Mouse (Mus musculus): Measurements from ENCODE around the gene Mest. TPM values are rescaled to one million over a fixed set of nuclear protein-coding genes. Genes with fewer than 3 reads are reported as not detected.
A peak's percentile ranks its signal among the peaks of the same experiment; 100 is the strongest.

Gene Mest
- total RNA-seq, 2 experiments from 2014 or later, result 149 to 191 TPM

DNA sequence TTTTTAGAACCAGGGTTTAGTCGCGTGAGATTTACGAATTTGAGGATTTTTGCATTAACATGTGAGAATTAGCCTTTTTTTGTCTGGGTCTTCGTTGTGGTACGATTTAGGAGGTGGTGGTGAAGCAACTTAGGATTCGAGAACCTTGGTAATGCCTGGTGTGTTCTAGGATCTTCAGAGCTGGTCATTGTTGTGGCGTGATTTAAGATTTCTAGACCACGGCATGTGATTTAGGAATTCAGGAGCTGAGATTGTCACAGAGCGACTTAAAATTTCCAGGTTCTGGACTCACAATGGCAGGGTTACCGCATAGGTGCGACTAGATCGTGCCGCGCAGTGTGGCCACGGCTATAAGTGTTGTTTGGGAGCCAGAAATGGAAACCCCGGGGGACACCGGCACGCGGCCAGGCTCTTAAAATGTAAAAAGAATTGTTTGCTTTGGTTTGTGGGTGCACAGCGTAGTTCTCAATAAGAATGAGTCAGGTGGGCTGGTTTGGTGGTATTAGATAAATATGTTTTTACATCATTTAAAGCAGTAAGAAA is 15.2 kb downstream of the Mest start:
- no peak for DNase-seq

DNA sequence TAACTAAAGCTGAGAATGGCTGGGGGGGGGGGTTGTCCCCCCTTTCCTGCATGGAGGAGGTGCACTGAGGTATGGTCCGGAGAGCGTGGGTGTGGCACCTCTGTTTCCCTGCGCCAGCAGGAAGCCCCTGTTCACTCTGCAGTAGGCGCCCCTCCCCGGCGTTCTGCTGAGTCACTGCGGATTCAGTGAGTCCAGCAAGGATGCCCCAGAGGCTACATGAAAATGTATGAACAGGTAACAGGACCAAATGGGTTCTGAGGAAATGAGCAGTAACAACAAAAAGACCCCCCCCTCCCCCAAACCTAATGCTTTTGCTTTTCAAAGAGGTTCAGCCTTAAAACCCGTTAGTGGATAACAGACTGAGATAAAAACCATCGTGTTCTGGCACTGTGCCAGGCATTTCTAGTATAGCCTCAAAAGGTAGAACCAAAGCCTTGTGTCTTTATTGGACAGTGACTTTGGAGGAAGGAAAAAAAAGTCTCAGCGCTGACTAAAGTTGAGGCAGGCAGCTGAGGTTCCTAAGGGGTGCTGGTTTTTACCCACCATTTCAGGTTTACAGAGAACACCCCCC is 15.9 kb downstream of the Mest start:
- DNase-seq, result peak; percentile 25

DNA sequence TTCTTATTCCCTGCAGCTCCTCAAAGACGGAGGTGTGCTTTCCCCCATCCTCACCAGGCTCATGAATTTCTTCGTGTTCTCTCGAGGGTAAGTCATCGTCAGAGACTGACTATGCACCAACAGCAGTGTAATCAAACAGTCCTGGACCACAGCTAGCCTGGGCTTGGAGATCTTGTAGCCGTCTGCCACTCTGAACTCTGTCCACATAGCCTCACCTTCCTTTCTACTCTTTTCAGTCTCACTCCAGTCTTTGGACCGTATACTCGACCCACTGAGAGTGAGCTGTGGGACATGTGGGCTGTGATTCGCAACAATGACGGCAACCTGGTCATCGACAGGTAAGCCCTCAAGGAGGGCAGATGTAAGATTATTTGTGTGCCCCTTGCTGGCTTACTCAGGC is 21.5 kb downstream of the Mest start:
- DNase-seq, result no peak

DNA sequence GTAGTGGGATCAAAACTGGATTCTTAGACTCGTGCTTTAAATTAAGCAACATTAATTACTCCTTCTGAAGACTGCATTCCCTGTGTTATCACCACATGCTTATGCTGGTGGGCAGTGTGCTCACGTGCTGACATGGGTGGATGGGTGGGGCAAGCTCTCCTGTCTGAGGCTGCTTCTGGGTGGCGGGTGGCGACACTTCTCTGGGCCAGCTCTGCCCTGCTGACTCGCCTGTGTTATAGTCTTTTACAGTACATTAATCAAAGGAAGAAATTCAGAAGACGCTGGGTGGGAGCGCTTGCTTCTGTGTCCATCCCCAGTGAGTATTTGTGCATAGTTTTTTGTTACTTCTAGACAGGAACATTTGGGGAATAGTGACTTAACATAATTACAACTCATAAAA is 22.2 kb downstream of the Mest start:
- DNase-seq, result no peak

DNA sequence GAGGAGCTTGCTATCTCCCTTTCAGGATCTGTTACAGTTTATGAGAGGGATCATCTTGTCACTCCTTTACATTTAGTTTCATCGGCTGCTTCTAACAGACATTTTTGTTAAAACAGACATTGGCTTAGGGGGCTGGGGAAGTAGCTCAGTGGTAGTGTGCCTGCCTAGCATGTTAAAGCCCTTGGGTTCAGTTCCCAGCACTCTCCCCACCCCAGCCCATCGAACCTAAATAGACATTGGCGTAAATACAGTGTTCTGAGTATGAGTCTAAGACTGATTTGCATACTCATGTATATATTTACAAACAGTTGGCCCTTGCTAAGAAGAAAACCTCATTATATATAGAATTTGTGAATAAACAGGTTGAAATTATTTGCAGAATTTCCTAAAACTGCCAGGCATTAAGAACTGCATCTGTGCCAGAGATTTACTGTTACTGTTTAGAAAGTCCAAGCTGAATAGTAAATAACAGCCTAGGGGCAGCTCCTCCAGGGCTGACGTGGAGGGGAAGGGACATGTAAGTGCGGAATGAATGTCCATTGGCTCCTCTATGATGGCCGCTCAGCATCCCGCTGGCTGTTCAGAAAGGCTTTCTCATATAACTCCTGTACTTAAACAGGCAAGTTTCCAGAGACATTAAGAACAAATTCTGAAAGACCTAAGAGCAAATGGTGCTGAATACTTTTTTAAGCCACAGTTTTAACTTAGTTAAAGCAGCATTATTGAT is 24.4 kb downstream of the Mest start:
- no peak for DNase-seq

DNA sequence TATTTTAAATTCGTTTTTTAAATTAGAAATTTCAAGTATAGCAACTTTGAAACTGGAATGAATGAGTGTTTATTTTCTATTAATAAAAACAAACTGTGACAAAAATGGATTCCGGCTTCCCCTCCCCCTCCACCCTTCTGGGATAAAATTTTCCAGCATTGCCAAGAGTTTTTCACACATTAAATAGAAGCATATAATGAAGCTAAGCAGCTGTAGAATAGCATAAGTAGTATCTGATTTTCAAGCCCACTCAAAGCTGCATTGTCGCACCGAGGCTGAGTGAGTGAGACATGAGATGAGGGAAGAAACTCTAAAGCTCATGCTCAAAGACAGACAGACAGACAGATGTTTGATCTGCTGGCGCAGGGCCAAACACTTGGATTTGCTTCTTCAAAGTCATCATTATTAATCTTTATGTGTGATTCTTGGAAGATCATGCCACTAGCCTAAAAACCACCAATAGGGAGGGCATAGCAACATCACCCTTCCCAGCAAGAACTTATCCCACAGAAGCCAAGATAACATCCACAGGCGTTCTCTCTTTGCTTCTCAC is 25.1 kb downstream of the Mest start:
- no peak for DNase-seq

DNA sequence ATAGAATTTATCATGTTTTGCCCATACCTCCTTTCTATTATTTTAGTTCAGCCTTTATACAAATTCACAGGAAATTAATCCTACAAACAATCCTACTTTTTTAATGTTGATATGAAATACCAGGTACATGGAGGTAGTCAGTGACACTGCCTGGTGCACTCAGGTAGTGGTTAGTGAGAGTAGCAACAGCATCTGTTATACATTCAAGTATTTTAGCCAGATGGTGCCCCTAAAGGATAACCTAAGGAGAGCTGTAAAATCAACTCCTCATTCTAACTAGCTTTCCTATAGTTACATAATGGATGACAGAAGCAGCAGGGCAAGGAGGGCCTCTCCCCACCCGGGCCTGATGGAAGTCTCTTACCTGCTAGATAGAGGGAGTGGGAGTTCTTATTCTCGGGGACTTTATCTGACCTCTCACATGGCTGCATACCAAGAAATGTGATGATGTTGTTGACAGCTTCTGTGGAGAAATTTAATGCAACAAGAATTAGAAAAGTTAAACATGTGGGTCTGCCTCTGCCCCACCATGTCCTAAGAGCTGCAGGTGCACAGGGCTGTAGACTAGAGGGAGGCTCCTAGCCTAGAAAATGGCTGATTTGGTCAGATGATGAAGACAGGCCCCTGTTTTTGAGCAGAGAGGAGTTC is 25.8 kb downstream of the Mest start:
- no peak for DNase-seq

DNA sequence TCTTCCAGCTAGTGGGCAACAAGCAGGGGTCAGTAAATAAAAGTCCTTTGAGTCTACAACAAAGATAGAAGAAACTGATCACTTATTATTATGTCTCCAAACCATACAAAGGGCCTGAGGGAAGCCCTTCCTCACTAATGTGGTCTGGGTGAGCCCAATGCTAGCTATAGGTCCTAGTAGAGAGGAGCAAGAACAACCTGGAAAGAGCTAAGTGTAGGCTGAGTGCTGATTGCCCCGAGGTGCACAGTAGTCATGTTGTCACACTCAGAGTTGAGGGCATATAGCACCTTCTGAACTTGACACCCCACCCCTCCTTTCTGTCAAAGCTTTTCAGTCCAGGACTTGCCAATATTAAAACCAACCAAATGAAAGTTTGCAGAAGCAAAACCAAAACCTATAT is 26.5 kb downstream of the Mest start:
- no peak for DNase-seq

DNA sequence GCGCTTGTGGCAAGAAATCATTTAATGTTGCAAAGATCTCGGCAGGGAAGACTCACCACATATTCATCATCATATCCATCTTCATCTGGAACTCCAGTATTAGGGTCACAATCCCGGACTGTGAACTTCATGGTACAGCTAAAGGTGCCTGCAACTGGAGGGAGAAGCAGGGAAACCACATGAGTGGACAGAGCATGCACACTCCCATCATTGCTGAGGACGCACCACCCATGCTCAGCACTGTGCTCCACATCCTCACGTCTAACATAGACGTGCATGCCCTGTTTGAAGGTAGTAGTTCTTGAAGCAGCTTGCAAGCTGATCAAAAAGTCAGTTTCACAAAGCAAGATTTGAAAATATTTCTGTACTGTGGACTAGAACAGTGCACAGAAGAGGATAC is 27.1 kb downstream of the Mest start:
- DNase-seq, result no peak

DNA sequence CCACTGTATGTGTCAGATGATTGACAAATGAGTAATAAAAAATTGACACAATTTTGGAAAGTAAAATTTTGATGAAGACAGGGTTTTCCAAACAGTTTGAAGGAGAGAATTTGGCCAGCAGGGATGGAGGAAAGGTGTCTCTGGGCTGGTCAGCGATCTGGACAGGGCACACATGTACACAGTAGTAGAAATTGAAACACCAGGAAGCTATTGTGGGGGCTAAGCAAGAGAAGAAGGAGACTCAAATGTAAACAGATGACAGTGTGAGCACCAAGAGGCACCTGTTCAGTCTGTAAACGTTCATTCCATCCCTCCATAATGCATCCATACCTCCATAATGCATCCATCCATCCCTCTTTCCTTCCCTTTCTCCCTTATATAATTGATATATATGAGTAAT is 27.9 kb downstream of the Mest start:
- no peak for DNase-seq

Small RNA genes lying within 50 kb of the gene (microRNA-seq; reads per million reads assigned to microRNA genes)
- 22,337 reads per million, percentile 97 among the genes with 10 or more reads in this experiment for gene Mir335

Other genes starting within 250 kb of the Mest start
- gene Tmem209, start 213.8 kb upstream of the Mest start, total RNA-seq (2021), result 10 to 100 TPM; 20.2 to 24.3 TPM
- under 1 TPM; 0.24 to 0.27 TPM for gene Ssmem1, start 213.7 kb upstream of the Mest start, total RNA-seq (2021)
- 1 to 10 TPM in 1 of 2 experiments, under 1 TPM in 1; 0.90 to 2.8 TPM for gene Cpa2, start 182.0 kb upstream of the Mest start, total RNA-seq (2021)
- gene Cpa4, start 155.2 kb upstream of the Mest start, total RNA-seq (2021), result 1 to 10 TPM; 1.4 to 1.7 TPM
- not detected for gene Cpa5, start 112.5 kb upstream of the Mest start, total RNA-seq (2021)
- under 1 TPM in 1 of 2 experiments, not detected in 1; 0.36 TPM for gene Cpa1, start 84.3 kb upstream of the Mest start, total RNA-seq (2021)
- 1 to 10 TPM; 6.7 to 9.1 TPM for gene Cep41, start 29.8 kb upstream of the Mest start, total RNA-seq (2021)
- gene Copg2, start 173.2 kb downstream of the Mest start, total RNA-seq (2021), result 10 to 100 TPM; 55.2 to 59.8 TPM
- gene Tsga13, start 192.0 kb downstream of the Mest start, total RNA-seq (2021), result under 1 TPM in 1 of 2 experiments, not detected in 1; 0.33 TPM
- gene Klf14, start 235.5 kb downstream of the Mest start, total RNA-seq (2021), result under 1 TPM; 0.42 to 0.57 TPM

Data from adrenal gland, postnatal 10 days (tissue).